Mouse (Mus musculus): ENCODE measurements around the gene Hhat.

The Hhat gene

DNA sequence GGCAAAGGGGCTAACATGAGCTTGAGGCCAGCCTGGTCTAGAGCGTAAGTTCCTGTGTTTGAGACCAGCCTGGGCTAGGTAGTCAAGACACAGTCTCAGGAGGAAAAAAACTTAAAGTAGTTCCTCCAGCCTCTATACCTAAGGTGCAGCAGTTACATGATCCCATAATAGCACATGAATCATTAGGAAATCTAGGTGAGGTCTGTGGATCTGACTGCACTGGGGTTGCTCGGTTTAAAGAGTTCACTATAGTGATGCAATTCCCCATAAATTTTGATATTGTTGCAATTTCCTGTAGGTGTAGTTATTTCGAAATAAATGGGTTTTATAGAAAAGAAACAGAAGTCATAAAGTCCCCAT is 26.2 kb downstream of the Hhat start:
- no peak for DNase-seq (ENCODE audit: low read depth, low spot score)

DNA sequence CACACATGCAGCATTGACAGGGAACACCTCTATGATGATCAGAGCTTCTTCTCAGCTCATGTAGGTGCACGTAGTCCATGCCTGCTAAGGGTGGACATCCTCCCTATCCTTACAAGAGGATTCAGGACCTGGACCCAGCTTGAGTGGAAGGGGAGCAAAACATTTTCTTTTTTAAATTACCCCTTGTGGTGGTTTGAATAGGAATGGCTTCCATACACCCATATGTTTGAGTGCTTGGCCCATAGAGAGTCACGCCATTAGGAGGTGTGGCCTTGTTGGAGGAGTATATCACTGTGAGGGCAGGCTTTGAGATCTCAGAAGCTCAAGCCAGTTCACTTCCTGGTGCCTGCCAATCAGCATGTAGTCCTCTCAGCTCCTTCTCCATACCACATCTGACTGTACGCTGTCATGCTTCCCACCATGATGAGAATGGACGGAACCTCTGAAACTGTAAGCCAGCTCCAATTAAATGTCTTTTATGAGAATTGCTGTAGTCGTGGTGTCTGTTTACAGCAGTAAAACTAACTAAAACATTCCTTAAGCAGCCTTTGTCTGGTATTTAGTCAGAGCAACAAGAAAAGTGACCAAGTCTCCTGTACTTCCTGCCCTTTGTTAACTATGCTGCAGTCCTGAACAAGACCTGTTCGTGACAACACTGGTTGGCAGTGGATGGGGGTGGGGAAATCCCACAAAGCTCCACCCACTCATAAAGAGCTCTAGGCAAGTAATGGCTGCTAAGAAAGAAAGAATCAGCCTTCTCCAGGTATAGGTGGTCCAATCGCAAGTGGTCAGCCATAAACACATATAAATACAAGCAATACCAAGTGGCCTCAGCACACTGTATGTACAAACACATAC is 28.4 kb downstream of the Hhat start:
- DNase-seq (ENCODE audit: low read depth, low spot score) = no peak

GRCm38 (mm10) chr1:192741896-192742295 is 29.1 kb downstream of the Hhat start:
- no peak for DNase-seq (ENCODE audit: low read depth, low spot score)

DNA sequence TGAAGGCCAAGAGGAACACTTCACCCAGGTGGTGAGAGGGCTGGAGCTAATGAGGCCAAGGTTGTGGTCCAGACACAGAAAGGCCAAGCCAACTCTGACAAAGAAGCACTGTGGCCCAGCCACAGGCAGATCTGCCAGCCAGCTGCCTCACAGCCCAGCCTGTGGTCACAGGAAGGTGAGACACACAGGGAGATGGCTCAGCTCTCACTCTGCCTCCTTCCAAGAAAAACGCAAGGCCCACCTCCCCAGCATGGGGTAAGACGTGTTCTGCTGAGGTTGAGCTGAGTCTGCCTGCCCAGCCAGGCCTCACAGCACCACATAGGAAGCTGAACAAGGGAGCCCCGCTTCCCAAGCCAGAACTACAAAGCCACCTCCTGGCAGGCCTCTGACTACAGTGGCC is 34.5 kb downstream of the Hhat start:
- DNase-seq (ENCODE audit: low read depth, low spot score) = no peak

DNA sequence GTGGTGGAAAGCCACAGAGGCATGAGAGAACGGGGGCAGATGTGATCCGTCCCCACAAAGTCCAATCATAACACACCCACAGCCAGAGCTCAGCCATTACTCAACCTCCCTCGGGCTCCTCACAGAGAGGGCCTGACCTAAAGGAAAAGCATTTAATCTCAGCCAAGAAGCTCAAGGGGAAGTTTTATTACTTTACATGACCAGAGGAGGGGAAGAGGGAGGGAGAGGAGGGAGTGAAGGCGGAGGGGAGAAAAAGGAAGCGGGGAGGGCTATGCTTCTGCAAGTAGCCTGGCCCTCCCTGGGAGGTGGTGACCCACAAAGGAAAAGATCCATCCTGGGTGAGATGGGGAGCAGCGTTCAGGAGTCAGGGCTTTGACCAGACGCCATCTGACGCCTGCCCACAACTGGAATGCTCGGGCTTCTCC is 35.0 kb downstream of the Hhat start:
- DNase-seq (ENCODE audit: low read depth, low spot score) = peak; percentile 48

GRCm38 (mm10) chr1:192730517-192730916 is 40.5 kb downstream of the Hhat start:
- no peak for DNase-seq (ENCODE audit: low read depth, low spot score)

- peak; percentile 70 for DNase-seq (ENCODE audit: low read depth, low spot score)
Observed at GRCm38 (mm10) chr1:192726996-192727624, 43.9 kb downstream of the Hhat start.

DNA sequence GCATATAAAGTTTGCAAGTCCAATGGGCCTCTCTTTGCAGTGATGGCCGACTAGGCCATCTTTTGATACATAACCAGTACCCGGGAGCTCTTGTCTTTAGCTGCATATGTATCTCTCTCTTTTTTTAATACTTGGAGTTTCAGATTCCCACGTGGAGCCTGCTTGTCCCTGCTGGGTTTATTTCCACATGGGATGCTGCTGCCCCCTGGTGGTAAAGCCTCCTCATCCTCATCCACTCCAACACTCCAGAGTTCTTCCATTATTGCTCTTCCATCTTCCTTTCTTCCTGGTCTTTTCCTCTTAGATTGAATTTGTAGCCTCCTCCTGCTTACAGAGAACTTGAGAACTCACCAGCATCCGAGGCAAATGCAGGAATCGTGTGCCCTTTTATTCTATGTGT is 48.9 kb downstream of the Hhat start:
- peak; percentile 79 for DNase-seq (ENCODE audit: low read depth, low spot score)

- no peak for DNase-seq (ENCODE audit: low read depth, low spot score)
Observed at GRCm38 (mm10) chr1:192720156-192720555, 50.9 kb downstream of the Hhat start.

- DNase-seq (ENCODE audit: low read depth, low spot score) = peak; percentile 59
Observed at GRCm38 (mm10) chr1:192711779-192712348, 59.2 kb downstream of the Hhat start.

DNA sequence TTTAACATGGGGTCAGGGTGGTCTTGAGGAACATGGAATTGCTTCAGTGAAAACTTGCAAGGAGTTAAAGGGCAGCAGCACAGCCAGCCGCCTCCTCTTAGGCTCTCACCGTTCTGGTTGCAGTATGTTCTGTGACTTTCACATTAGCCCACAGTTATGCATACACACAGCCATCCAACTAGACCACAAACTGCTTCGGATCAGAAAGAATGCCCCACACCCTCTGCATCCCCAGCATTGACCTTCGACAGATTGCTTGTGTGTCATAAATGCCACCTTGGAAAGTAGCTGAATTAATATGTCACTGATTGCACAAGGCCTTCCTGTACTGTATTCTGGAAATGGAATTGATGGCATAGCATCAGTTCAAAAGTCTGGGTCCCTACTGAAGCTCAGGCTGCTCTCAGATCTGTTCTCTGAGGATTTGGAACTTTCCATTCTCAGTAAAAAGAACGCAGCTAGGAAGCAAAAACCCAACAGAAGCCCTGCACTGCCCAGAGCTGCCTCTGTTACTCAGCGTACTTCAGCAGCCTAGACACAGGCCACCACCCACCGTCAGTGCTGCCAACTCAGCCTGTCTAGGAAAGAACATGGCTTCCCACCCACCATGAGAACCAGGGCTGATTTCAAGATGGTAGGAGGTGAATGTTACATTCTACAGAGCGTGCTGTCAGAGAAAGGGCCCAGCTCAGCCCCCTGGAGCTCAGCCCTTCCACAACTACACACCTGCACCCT is 70.5 kb downstream of the Hhat start:
- no peak for DNase-seq (ENCODE audit: low read depth, low spot score)

DNA sequence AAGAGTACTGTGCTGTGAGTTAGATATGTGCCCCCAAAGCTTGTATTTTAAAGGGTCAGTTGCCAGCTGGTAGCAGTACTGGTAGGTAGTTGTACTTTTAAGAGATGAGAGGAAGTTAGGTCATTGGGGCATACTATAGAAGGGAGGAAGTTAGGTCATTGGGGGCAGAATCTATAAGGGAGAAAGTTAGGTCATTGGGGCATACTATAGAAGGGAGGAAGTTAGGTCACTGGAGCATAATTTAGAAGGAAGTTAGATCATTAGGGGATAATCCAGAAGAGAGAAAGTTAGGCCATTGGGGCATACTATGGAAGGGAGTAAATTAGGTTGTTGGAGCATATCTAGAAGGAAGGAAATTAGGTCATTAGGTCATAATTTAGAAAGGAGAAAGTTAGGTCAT is 71.9 kb downstream of the Hhat start:
- DNase-seq (ENCODE audit: low read depth, low spot score) = no peak

- no peak for DNase-seq (ENCODE audit: low read depth, low spot score)
Observed at GRCm38 (mm10) chr1:192696371-192696863, 74.6 kb downstream of the Hhat start.

DNA sequence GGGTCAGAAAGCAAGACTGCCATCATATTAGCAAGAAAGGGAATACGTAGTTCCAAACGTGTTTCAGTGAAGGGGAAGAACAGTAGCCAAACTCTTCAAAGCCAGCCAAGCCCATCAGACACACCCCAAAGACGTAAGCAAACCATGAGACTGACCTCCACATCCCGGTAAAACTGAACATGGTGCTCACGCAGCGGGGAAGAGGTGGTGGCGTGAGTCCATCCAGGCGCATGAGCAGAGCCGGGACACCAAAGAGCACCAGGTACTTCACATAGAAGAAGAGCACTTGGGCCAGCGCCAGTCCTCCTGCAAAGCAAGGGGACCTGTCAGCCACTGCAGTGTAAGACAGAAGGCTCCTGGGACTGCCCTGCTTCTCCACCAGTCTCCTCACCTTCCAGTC is 77.4 kb downstream of the Hhat start:
- no peak for DNase-seq (ENCODE audit: low read depth, low spot score)

DNA sequence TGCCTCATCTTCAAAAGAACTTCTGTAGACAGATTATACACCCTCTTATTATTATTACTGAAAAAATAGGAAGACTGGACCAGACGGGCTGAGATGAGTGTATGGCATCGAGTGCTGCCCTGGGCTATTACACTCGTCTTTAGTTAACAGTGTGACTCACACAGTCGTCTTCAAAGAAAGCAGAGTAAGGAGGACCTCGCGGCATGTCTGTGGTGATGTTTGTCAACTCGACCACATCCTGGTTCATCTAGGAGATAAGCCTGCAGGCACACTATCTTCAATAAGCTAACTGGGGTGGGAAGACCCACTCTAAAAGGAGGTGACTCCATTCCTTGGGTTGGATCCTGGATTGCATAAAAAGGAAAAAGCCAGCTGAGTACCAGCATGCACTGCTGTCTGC is 78.0 kb downstream of the Hhat start:
- DNase-seq (ENCODE audit: low read depth, low spot score) = no peak

DNA sequence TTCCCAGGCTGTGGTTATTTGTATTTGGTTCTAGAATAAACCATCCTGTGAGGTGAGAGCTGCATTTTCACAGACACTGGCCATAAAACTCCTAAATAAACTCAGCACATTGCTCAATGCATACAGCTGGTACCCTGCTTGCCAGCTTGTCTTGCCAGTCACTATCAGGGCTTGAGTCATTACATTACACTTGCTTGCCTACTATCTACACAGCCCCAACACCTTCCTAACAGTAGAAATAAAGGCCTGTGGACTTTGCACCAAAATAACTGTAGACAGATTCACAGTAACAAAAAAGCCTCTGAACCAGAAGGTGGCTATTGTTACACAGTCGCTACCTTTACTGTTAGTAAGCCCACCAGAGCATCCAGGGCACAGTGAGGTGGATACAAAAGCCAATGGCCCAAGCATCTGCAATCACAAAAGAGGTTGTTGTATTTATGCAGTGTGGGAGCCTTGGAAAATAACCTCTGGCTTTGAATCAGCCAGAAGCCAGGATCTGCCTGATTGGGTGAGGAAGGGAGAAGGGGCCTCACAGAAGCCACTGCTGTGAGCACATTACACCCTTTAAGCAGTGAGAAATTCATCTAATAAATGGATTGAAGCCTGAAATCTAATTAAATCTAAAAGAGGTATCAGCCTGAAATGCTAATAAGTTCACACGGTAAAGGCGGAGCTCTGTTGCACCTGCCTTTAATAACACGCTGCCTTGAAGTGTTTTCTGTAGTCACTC is 88.6 kb downstream of the Hhat start:
- no peak for DNase-seq (ENCODE audit: low read depth, low spot score)

DNA sequence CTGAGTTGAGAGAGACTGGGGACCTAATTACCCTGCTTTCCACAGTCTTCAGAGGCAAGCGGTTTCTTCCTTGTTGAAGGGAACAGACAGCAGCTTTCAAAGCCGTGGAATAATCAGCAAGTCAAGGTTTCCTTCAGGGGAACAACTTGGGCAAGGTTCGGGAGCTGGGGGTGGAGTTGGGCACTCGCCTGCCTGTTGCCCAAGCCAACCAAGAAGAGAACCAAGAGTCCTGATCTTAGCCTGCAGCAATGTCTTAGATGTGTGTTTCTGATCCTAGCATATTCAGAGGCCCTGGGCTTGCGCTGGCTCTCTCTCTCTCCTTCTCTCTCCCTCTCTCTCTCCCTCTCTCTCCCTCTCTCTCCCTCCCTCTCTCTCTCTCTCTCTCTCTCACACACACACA is 93.8 kb downstream of the Hhat start:
- no peak for DNase-seq (ENCODE audit: low read depth, low spot score)

DNA sequence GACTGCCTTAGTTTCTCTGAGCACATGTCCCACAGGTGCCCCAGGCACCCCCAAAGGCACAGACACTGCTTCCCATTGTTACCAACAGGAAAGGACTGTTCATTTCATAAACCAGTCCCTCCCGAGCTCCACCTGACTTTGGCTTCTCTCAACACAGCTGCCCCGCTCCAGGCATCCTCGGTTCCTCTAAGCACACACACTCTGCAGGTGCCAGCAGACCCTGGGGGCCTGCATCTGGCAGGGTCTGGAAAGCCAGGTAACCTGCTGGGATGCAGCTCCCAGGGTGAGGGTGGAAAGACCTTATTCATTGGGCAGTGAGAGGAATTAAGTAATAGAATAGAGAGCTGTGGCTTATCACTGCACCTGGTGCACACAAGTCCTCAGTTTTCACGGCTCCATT is 107.4 kb downstream of the Hhat start:
- DNase-seq (ENCODE audit: low read depth, low spot score) = no peak

DNA sequence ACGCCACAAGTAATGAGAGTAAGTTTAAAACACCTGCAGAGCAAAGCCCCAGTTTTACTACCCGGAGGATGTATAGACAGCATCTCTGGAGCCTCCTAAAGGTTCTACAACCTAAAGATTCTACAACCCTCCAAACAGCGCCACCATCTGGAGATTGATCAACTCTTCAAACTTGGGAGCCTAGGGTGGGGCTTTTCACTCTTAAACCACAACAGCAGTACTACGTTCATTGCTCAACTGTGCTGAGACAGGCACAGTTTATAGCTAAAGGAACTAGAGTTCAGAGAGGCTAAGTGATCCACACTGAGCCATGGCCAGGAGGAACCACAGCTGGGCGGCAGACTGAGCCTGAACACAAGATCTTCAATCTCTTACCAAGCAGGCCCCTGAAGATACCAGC is 107.9 kb downstream of the Hhat start:
- DNase-seq (ENCODE audit: low read depth, low spot score) = no peak

DNA sequence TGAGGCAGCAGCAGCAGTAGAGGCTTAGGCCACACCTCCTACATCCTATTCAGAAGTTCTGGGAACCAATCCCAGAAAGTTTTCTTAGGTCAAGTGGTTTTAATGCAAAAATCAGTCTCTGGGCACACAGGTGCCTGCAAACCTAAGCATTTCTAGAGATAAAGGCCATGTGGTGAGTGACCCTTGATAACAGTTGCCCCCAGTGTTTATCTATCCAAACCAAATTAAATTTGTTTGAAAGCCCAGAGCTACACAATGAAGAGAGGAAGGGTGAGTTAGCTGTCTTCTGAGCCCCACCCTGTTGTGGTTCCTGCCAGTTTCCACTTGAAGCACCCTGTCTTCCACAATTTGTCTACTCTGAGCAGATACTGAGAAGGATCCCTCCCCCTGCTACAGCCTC is 109.4 kb downstream of the Hhat start:
- DNase-seq (ENCODE audit: low read depth, low spot score) = no peak

GRCm38 (mm10) chr1:192657417-192657816 is 113.6 kb downstream of the Hhat start:
- no peak for DNase-seq (ENCODE audit: low read depth, low spot score)
